Mouse (Mus musculus): ENCODE data around the gene Il3.

DNA sequence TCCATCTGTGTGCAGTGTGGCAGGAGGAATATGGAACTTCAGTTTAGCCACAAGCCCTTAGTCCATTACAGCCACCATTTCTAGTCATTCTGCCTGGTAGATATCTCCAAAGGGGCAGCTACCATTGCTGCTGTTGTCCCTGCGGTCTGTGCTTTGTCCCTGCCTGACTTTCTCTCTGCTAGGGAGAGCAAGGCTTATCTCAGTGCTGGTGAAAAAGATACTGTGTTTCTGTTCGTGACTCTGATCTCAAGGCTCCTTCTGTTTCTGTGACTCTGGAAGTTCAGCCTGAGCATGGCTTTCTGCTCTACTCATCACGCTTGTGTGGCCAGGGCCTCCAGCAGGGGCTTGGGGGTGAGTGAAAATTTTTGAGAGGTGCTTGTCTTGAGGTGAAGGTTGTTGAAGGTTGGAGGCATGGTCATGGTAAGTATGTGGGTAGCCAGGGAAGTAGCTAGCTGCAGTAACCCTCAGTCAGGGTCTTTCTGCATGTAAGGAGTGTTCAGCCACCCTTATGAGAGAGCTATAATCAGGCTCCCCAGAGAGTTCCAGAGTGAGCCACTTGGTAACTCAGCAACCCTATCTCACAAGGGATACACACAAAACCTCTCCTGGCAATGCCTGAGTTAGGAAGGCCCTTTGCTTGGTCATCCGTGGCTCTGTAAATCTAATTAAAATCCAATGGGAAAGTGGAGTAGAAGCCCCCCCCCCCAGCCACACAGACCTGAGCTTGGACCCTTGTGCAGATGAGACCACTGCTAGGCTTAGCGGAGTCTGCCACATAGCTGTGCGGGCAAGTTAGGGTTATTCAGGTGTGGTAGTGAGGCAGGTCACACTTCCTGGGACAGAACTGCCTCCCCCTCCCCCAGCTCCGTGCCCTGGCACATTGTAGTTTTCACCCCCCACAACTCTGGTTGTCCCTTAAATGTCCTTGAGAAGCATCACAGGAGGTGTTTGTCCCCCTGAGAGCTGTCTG lies 46.6 kb upstream of the Il3 start:
- TF ChIP-seq CTCF (IDR thresholded peaks at IDR 0.05; ENCODE audit: insufficient read depth, low read depth, low read length) (no peak), POLR2A (IDR thresholded peaks at IDR 0.05; ENCODE audit: insufficient read depth, low read depth, low read length) (no peak)

All from olfactory bulb, adult 2 months (tissue).